Mouse (Mus musculus): ENCODE measurements around the gene Cfap70. TPM values are rescaled to one million over a fixed set of nuclear protein-coding genes. Genes with fewer than 3 reads are reported as not detected.

Gene Cfap70
- polyA plus RNA-seq, 1 experiment from 2014 or later: 1.1 TPM

DNA sequence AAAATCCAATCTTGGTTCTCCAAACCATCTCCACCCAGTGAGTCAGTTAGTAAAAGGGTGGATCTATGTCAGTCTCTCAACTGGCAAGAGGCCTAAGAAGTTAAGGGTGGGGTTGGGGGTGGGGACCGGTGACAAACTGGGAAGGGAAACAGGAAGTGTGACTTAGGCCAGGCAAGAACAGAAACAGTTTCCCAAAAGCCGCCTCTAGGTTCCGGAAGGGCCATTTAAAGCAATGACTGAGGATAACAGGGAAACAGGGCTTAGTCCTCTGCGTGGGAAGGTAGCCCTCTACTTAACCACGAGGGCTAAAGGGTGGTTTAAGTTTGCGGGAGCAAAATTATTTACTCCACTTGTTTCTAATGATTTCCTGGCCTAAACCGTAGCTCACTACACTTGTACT is 26.8 kb upstream of the Cfap70 start:
- DNase-seq (ENCODE audit: low spot score) (peak; percentile 15), ATAC-seq (ENCODE audit: low FRiP score) (no peak)
- Histone ChIP-seq H3K27me3 (ENCODE audit: control insufficient read depth, insufficient read depth, low read length) (no peaks in the 10 kb centered on the region), H3K4me1 (replicated peaks; ENCODE audit: control insufficient read depth, insufficient read depth, low read length) (no peaks in the 10 kb centered on the region), H3K9ac (ENCODE audit: low read depth, low read length) (no peak overlapping the region), H3K9me3 (ENCODE audit: control insufficient read depth, low read length) (no peaks in the 10 kb centered on the region), H3K36me3 (ENCODE audit: control insufficient read depth, insufficient read depth, low read length) (no peaks in the 10 kb centered on the region), H3K4me3 (ENCODE audit: low read depth, low read length) (peak overlapping the region; percentile 63; the same call in 1 of the 2 replicates), H3K27ac (ENCODE audit: low read depth, low read length) (no peak overlapping the region), H3K4me2 (replicated peaks; ENCODE audit: low read depth, low read length) (peak overlapping the region; percentile 74; the same call in 1 of the 2 replicates)
- WGBS: 30% methylated on average over 7 of the region's 7 CpGs

DNA sequence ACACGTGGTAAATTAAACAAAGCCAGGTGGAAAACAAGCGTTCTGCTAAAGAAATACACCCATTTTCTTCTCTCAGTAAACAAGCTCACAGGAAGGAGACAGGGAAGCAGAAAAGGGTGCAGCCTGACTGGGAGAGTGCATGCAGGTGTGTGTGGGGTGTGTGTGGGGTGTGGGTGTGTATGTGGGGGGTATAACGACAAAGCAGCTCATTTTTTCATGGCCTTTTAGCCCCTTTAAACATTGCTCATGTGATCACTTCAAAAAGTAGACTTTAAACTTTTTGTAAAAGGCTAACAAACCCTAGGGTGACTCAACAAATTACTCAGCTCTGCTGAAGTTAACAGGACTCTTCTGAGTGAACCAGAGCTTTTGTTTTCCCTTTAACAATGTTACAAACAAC is 26.4 kb upstream of the Cfap70 start:
- no peaks in the 10 kb centered on the region for H3K36me3 ChIP-seq (ENCODE audit: control insufficient read depth, insufficient read depth, low read length)
- DNase-seq (ENCODE audit: low spot score): no peak
- H3K27me3 ChIP-seq (ENCODE audit: control insufficient read depth, insufficient read depth, low read length): no peaks in the 10 kb centered on the region
- ATAC-seq (ENCODE audit: low FRiP score): no peak
- no peak overlapping the region for H3K27ac ChIP-seq (ENCODE audit: low read depth, low read length)
- H3K4me2 ChIP-seq (replicated peaks; ENCODE audit: low read depth, low read length): no peak overlapping the region
- no peak overlapping the region for H3K4me3 ChIP-seq (ENCODE audit: low read depth, low read length)
- 51% methylated on average over 3 of the region's 3 CpGs for WGBS
- no peak overlapping the region for H3K9ac ChIP-seq (ENCODE audit: low read depth, low read length)
- no peaks in the 10 kb centered on the region for H3K9me3 ChIP-seq (ENCODE audit: control insufficient read depth, low read length)
- H3K4me1 ChIP-seq (replicated peaks; ENCODE audit: control insufficient read depth, insufficient read depth, low read length): no peaks in the 10 kb centered on the region

DNA sequence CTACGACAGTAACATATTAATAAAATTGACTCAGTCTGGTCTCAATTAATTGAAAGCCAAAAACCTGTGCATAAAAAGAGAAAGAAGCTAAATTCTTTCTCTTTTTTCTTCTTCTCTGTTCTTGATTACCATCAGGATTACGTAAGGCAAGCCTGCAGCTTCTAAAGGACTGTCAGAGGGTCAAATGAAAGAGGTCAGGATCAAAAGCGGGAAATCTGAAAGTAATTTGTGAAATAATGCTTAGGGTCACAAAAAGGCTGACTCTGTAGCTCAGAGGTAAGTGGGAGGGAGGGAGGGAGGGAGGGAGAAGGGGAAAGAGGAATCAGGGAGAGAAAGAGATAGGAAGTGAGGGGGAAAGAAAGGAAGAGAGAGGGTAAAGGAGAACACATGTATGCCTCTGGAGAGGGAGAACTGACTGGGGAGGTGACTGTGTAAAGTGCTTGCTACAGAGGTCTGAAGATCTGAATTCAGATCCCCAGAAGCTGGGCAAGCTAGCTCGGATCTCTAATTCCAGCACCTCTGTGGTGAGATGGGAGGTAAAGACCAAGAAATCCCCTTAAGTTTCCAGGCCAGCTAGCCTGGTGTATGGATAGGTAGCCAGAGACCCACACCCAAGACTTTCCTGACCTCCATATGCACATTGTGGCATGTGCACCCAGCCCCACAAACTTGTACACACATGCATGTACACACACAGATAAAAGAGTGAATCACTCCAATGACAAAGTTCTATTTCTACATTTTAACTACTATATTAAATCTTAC is 25.4 kb upstream of the Cfap70 start:
- ATAC-seq (ENCODE audit: low FRiP score): no peak
- no peaks in the 10 kb centered on the region for H3K27me3 ChIP-seq (ENCODE audit: control insufficient read depth, insufficient read depth, low read length)
- 40% methylated on average over 4 of the region's 4 CpGs for WGBS
- H3K36me3 ChIP-seq (ENCODE audit: control insufficient read depth, insufficient read depth, low read length): no peaks in the 10 kb centered on the region
- no peak overlapping the region for H3K4me3 ChIP-seq (ENCODE audit: low read depth, low read length)
- no peaks in the 10 kb centered on the region for H3K4me1 ChIP-seq (replicated peaks; ENCODE audit: control insufficient read depth, insufficient read depth, low read length)
- no peak overlapping the region for H3K9ac ChIP-seq (ENCODE audit: low read depth, low read length)
- no peaks in the 10 kb centered on the region for H3K9me3 ChIP-seq (ENCODE audit: control insufficient read depth, low read length)
- no peak overlapping the region for H3K27ac ChIP-seq (ENCODE audit: low read depth, low read length)
- H3K4me2 ChIP-seq (replicated peaks; ENCODE audit: low read depth, low read length): no peak overlapping the region
- no peak for DNase-seq (ENCODE audit: low spot score)

DNA sequence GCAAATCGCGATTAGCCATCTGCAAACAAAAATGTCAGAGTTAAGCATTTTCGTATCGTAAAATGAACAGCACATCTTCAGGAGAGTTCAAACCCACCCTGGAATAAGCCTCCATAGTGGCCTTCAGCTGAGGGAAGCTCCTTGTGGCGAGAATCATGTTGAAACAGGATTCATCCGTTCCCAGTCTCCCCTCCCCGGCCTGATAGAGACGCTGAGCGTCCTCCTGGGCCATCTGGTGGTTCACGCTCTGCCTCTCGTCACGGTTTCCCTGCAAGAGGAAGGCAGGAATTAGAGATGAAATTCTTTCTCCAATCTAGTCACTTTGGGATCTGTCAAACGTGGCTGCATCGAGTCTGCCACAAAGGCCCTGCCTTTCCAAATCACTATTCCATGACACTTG is 8.2 kb upstream of the Cfap70 start:
- Histone ChIP-seq H3K4me3 (ENCODE audit: low read depth, low read length) (no peak overlapping the region), H3K4me2 (replicated peaks; ENCODE audit: low read depth, low read length) (no peak overlapping the region), H3K4me1 (replicated peaks; ENCODE audit: control insufficient read depth, insufficient read depth, low read length) (no peaks in the 10 kb centered on the region), H3K27me3 (ENCODE audit: control insufficient read depth, insufficient read depth, low read length) (no peaks in the 10 kb centered on the region), H3K9ac (ENCODE audit: low read depth, low read length) (no peak overlapping the region), H3K36me3 (ENCODE audit: control insufficient read depth, insufficient read depth, low read length) (no peaks in the 10 kb centered on the region), H3K9me3 (ENCODE audit: control insufficient read depth, low read length) (no peaks in the 10 kb centered on the region), H3K27ac (ENCODE audit: low read depth, low read length) (no peak overlapping the region)
- no peak for DNase-seq (ENCODE audit: low spot score)
- 90% methylated on average over 14 of the region's 14 CpGs for WGBS
- ATAC-seq (ENCODE audit: low FRiP score): no peak

DNA sequence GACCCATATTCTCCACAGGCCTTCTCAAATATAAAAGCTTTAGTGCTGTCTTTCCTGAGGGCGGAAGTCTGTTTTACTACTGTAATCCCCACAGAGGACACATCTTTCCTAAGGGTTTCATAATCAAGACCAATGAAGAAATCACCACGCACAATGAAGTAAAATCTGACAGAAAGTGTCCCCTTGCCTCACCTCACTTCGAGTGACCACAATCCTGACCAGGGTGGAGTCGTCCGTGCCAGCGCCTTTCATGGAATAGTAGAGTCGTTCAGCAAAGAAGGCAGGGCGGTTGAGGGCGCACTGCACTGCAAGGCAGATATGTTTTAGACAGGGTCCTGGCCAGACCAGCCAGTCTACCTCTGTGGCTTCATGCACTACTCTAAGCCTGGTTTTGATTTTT is 6.4 kb upstream of the Cfap70 start:
- Histone ChIP-seq H3K9me3 (ENCODE audit: control insufficient read depth, low read length) (no peaks in the 10 kb centered on the region), H3K36me3 (ENCODE audit: control insufficient read depth, insufficient read depth, low read length) (no peaks in the 10 kb centered on the region), H3K27me3 (ENCODE audit: control insufficient read depth, insufficient read depth, low read length) (no peaks in the 10 kb centered on the region), H3K4me1 (replicated peaks; ENCODE audit: control insufficient read depth, insufficient read depth, low read length) (no peaks in the 10 kb centered on the region), H3K27ac (ENCODE audit: low read depth, low read length) (no peak overlapping the region), H3K4me3 (ENCODE audit: low read depth, low read length) (no peak overlapping the region), H3K9ac (ENCODE audit: low read depth, low read length) (no peak overlapping the region), H3K4me2 (replicated peaks; ENCODE audit: low read depth, low read length) (no peak overlapping the region)
- no peak for DNase-seq (ENCODE audit: low spot score)
- ATAC-seq (ENCODE audit: low FRiP score): no peak
- WGBS: 95% methylated on average over 9 of the region's 9 CpGs

DNA sequence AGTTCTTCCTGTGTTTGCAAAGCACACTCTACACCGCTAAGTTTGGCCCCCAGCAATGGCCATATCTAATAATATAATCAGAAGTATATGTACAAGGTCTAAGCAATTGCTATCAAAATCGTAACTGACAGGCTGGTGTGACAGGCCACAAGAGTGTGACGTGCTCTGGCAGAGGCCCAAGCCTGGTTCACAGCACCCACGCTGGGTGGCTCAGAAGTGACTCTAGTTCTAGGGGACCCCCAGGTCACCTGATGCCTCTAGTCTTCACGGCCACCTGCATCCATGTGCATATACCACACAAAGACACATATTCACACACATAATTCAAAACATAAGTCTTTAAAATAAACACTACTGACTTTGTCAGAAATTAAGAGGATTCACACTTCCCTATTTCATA is 903 bp upstream of the Cfap70 start:
- Histone ChIP-seq H3K27ac (ENCODE audit: low read depth, low read length) (no peak overlapping the region), H3K4me2 (replicated peaks; ENCODE audit: low read depth, low read length) (no peak overlapping the region), H3K4me1 (replicated peaks; ENCODE audit: control insufficient read depth, insufficient read depth, low read length) (no peaks in the 10 kb centered on the region), H3K4me3 (ENCODE audit: low read depth, low read length) (no peak overlapping the region), H3K9me3 (ENCODE audit: control insufficient read depth, low read length) (no peaks in the 10 kb centered on the region), H3K27me3 (ENCODE audit: control insufficient read depth, insufficient read depth, low read length) (no peaks in the 10 kb centered on the region), H3K36me3 (ENCODE audit: control insufficient read depth, insufficient read depth, low read length) (no peaks in the 10 kb centered on the region), H3K9ac (ENCODE audit: low read depth, low read length) (no peak overlapping the region)
- WGBS: 97% methylated on average over 5 of the region's 5 CpGs
- no peak for DNase-seq (ENCODE audit: low spot score)
- ATAC-seq (ENCODE audit: low FRiP score): no peak

DNA sequence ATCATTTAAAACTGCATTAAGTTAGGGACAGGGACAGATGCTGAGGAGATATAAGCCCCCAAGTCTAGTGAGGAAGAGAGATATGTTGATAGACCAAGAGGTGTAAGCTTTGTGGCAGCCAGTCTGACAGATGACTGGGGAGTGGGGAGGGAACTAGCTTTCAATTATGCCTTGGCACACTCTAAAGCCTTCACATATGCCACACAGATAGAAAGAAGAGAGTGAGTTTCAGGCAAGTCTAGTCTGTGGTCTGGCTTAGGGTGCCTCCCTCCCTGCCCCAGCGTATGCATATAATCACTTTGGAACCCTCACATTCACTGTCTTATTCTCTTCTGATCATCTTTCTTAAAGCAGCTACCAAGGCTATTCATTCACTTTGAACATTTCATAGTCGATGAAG is 724 bp downstream of the Cfap70 start:
- 15% methylated on average over 2 of the region's 2 CpGs for WGBS
- Histone ChIP-seq H3K4me2 (replicated peaks; ENCODE audit: low read depth, low read length) (peak overlapping the region; percentile 49), H3K4me1 (replicated peaks; ENCODE audit: control insufficient read depth, insufficient read depth, low read length) (no peaks in the 10 kb centered on the region), H3K36me3 (ENCODE audit: control insufficient read depth, insufficient read depth, low read length) (no peaks in the 10 kb centered on the region), H3K9ac (ENCODE audit: low read depth, low read length) (peak overlapping the region; percentile 43; the same call in 1 of the 2 replicates), H3K27ac (ENCODE audit: low read depth, low read length) (no peak overlapping the region), H3K9me3 (ENCODE audit: control insufficient read depth, low read length) (no peaks in the 10 kb centered on the region), H3K4me3 (ENCODE audit: low read depth, low read length) (no peak overlapping the region; the same call in 1 of the 2 replicates), H3K27me3 (ENCODE audit: control insufficient read depth, insufficient read depth, low read length) (no peaks in the 10 kb centered on the region)
- ATAC-seq (ENCODE audit: low FRiP score) (no peak), DNase-seq (ENCODE audit: low spot score) (no peak)

DNA sequence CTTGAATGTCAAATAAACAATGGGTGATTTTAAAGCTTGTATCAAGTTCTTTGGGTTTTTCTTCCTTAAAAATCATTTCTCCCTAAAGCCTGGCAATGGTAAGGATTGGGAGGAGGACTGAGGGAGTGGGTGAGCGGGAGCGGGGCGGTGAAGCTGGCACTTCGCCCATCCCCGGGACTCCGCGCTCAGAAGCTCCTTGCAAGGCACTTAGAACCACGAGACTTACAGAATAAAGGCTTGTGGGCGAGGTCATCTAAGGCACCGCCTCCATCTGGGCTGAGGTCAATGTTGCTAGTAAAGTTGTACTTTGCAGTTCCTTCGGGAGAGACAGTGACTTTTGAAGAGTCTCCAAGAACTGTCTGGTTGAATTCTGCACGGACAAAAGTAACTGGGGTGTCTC is 4.8 kb downstream of the Cfap70 start:
- H3K36me3 ChIP-seq (ENCODE audit: control insufficient read depth, insufficient read depth, low read length): no peaks in the 10 kb centered on the region
- no peaks in the 10 kb centered on the region for H3K9me3 ChIP-seq (ENCODE audit: control insufficient read depth, low read length)
- no peak overlapping the region for H3K9ac ChIP-seq (ENCODE audit: low read depth, low read length)
- H3K27me3 ChIP-seq (ENCODE audit: control insufficient read depth, insufficient read depth, low read length): no peaks in the 10 kb centered on the region
- DNase-seq (ENCODE audit: low spot score) (no peak), ATAC-seq (ENCODE audit: low FRiP score) (no peak)
- no peak overlapping the region for H3K27ac ChIP-seq (ENCODE audit: low read depth, low read length)
- no peak overlapping the region for H3K4me3 ChIP-seq (ENCODE audit: low read depth, low read length)
- WGBS: 66% methylated on average over 12 of the region's 12 CpGs
- no peak overlapping the region for H3K4me2 ChIP-seq (replicated peaks; ENCODE audit: low read depth, low read length)
- H3K4me1 ChIP-seq (replicated peaks; ENCODE audit: control insufficient read depth, insufficient read depth, low read length): no peaks in the 10 kb centered on the region

DNA sequence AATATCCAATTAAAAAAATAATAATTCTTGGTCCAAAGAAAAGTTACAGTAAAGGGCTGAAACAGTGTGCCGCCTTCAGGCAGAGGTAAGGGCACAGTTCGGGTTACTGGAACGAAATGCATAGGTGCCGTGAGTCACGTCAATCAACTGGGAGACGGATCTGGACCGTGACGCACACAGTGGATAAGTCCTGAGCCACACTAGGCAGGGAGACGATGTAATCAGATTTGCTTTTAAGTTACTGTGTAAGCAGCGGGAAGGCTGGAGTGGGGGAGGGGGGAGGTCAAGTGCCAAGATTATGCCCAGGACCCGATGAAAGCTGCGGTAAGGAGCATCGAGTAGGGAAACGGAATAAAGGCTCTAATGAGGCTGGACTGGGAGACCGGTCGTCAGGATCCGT is 9.8 kb downstream of the Cfap70 start:
- ATAC-seq (ENCODE audit: low FRiP score) (no peak), DNase-seq (ENCODE audit: low spot score) (no peak)
- no peaks in the 10 kb centered on the region for H3K36me3 ChIP-seq (ENCODE audit: control insufficient read depth, insufficient read depth, low read length)
- no peak overlapping the region for H3K4me2 ChIP-seq (replicated peaks; ENCODE audit: low read depth, low read length)
- no peaks in the 10 kb centered on the region for H3K9me3 ChIP-seq (ENCODE audit: control insufficient read depth, low read length)
- WGBS: 72% methylated on average over 17 of the region's 17 CpGs
- H3K27me3 ChIP-seq (ENCODE audit: control insufficient read depth, insufficient read depth, low read length): no peaks in the 10 kb centered on the region
- H3K9ac ChIP-seq (ENCODE audit: low read depth, low read length): no peak overlapping the region
- H3K4me3 ChIP-seq (ENCODE audit: low read depth, low read length): no peak overlapping the region
- no peak overlapping the region for H3K27ac ChIP-seq (ENCODE audit: low read depth, low read length)
- no peaks in the 10 kb centered on the region for H3K4me1 ChIP-seq (replicated peaks; ENCODE audit: control insufficient read depth, insufficient read depth, low read length)

All from hindbrain, embryonic 11.5 days (tissue).